Mouse (Mus musculus) cerebellum, postnatal 36 days (tissue): ENCODE measurements at regions not wholly inside any gene's neighbourhood (a gene's known extent, or its start where the extent isn't known, plus 50 kb on each side); places are given as distances from the start of the nearest gene placed in this dataset.

Experiments used
- DNase-seq, 2 experiments: peaks; one replicate each; pipeline ENCODE4 v3.0.0; 2021 to 2022; ENCODE audit warnings: mixed read lengths in 2 of 2

GRCm38 (mm10) chr14:58175651-58176363 lies 105.5 kb downstream of the Fgf9 start:
- DNase-seq: no peak

GRCm38 (mm10) chr14:58174512-58174911 lies 104.2 kb downstream of the Fgf9 start:
- DNase-seq: no peak

- DNase-seq: no peak
Observed at GRCm38 (mm10) chr14:58168920-58169319, 98.6 kb downstream of the Fgf9 start.
